7 mouse cellular contexts compared by ENCODE assay signal in the genomic region with DNA sequence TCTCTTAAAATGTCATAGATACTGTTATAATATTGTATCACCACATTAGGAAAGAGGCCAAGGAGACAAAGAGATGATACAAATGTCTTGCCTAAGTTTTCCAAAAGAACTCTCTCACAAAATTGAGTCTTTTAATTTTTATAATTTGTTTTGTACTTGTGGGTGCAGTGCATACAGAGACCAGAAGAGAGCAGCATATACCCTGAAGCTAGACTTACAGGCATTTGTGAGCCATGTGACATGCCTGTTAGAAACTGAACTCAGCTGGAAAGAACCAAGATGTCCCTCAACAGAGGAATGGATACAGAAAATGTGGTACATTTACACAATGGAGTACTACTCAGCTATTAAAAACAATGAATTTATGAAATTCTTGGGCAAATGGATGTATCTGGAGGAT. TPM values are rescaled to one million over a fixed set of nuclear protein-coding genes. Genes with fewer than 3 reads are reported as not detected.
DNase-seq lines count a peak whose midpoint lies in the region; ATAC-seq and TF ChIP-seq lines count a peak whose summit lies in the region.
"Not testable (repeated sequence)": the region's sequence is repeated elsewhere in the genome, so short reads cannot be mapped to it uniquely, and the experiment has no call there.

No protein-coding gene starts in this region.

- H3K9ac ChIP-seq in lung, embryonic 14.5 days: not testable (repeated sequence)

- H3K4me3 ChIP-seq in cortical plate, adult 2 months (ENCODE audit: insufficient read depth, low read length); lung, embryonic 14.5 days (ENCODE audit: low read depth, low read length): not testable (repeated sequence)

- in situ Hi-C loops in Patski (cut with MboI; ENCODE audit: low pct_unique_long_range_greater_than_20kb): loop anchor here (25.0 kb wide), 1 partner anchor 1245 kb away; no protein-coding TSS in a partner anchor

- POLR2A ChIA-PET in Patski (lab: Charles Lee): not testable (repeated sequence)

- not testable (repeated sequence) for ATAC-seq in Patski; lung, embryonic 14.5 days (ENCODE audit: insufficient read depth)
- ATAC-seq in granulocyte monocyte progenitor cell, adult 5-6 weeks (replicated peaks; ENCODE audit: poor library complexity, severe bottlenecking): peak; percentile 52; the same call in 1 of the 2 replicates

- peak; percentile 34 for TF ChIP-seq CTCF in Patski (IDR thresholded peaks at IDR 0.05)
- 0 out of 2 replicates have a peak, but pooled peaks have one; percentile 12 for TF ChIP-seq CTCF in cortical plate, adult 2 months (IDR thresholded peaks at IDR 0.05; ENCODE audit: extremely low read depth, insufficient read depth, low read length)
- peak; percentile 15; the same call in 1 of the 2 replicates for TF ChIP-seq CTCF in lung, embryonic 14.5 days (IDR thresholded peaks at IDR 0.05; ENCODE audit: low read depth)

- peak; percentile 18 for DNase-seq in CD4-positive, CD25-positive, alpha-beta regulatory T cell, adult 2 months (ENCODE audit: low read depth, low spot score)
- not testable (repeated sequence) for DNase-seq in Patski (ENCODE audit: low read depth, low spot score)
- peak; percentile 35 for DNase-seq in kidney, adult 9 months
- peak; percentile 10 for DNase-seq in lung, embryonic 14.5 days
- DNase-seq in naive thymus-derived CD4-positive, alpha-beta T cell, adult 2 months (ENCODE audit: low read depth): peak; percentile 10

- H3K4me2 ChIP-seq in lung, embryonic 14.5 days: not testable (repeated sequence)

- not testable (repeated sequence) for H3K9me3 ChIP-seq in lung, embryonic 14.5 days (ENCODE audit: low read depth, low read length)

- not testable (repeated sequence) for H3K27ac ChIP-seq in cortical plate, adult 2 months (ENCODE audit: insufficient read depth, low read length); lung, embryonic 14.5 days (ENCODE audit: low read depth)

- not testable (repeated sequence) for TF ChIP-seq POLR2A in cortical plate, adult 2 months (IDR thresholded peaks at IDR 0.05; ENCODE audit: extremely low read depth, insufficient read depth, low read length)

- CTCF ChIA-PET in Patski (lab: Charles Lee): not testable (repeated sequence)

- H3K36me3 ChIP-seq in lung, embryonic 14.5 days (ENCODE audit: insufficient read depth): peaks cover 32% of the 10 kb centered on the region

- H3K27me3 ChIP-seq in Patski; lung, embryonic 14.5 days (ENCODE audit: insufficient read depth, low read length): not testable (repeated sequence)

- not testable (repeated sequence) for H3K4me1 ChIP-seq in cortical plate, adult 2 months (ENCODE audit: control insufficient read depth, insufficient read depth, low read length); lung, embryonic 14.5 days (ENCODE audit: insufficient read depth)

RNA-seq across cellular contexts. Expression of gene Skp2, which starts 37.5 kb away (rescaled TPM):
- 11.6 TPM for polyA plus RNA-seq in Patski (2021)
- polyA plus RNA-seq in cortical plate, adult 2 months (2012; rRNA removed): 3.5 TPM in 2 replicates
- 25.1 and 36.9 TPM in 2 replicates for total RNA-seq in granulocyte monocyte progenitor cell, adult 5-6 weeks (2014; fragmentation: Nextera tagmentation)
- 22.4 and 32.4 TPM in 2 replicates for total RNA-seq in granulocyte monocyte progenitor cell, adult 5-6 weeks (2017)
- 102 and 106 TPM in 2 replicates for polyA plus RNA-seq in lung, embryonic 14.5 days (2014; fragmentation: Nextera tagmentation; extraction: Ambion mirVana)

RNA-seq across cellular contexts. Expression of gene Lmbrd2, which starts 52.3 kb away (rescaled TPM):
- polyA plus RNA-seq in Patski (2021): 23.2 TPM
- 24.1 and 24.5 TPM in 2 replicates for polyA plus RNA-seq in cortical plate, adult 2 months (2012; rRNA removed)
- total RNA-seq in granulocyte monocyte progenitor cell, adult 5-6 weeks (2014; fragmentation: Nextera tagmentation): 10.1 and 16.1 TPM in 2 replicates
- total RNA-seq in granulocyte monocyte progenitor cell, adult 5-6 weeks (2017): 6.6 and 7.0 TPM in 2 replicates
- polyA plus RNA-seq in lung, embryonic 14.5 days (2014; fragmentation: Nextera tagmentation; extraction: Ambion mirVana): 3.4 and 3.5 TPM in 2 replicates
